Mouse (Mus musculus): Measurements from ENCODE around the gene S100a3. TPM values are rescaled to one million over a fixed set of nuclear protein-coding genes. Genes with fewer than 3 reads are reported as not detected.
A peak's percentile ranks its signal among the peaks of the same experiment; 100 is the strongest.

S100a3 gene
- polyA plus RNA-seq, 1 experiment from 2014 or later, result 1.2 TPM

GRCm38 (mm10) chr3:90527291-90527873 is 33.0 kb upstream of the S100a3 start:
- no peaks in the 10 kb centered on the region for H3K36me3 ChIP-seq (ENCODE audit: control insufficient read depth, insufficient read depth, low read length)
- no peak for DNase-seq (ENCODE audit: low spot score)
- H3K9ac ChIP-seq (ENCODE audit: low read length), result peak overlapping the region; percentile 51
- peak overlapping the region; percentile 46 for H3K4me2 ChIP-seq (replicated peaks; ENCODE audit: low read depth)
- no peaks in the 10 kb centered on the region for H3K9me3 ChIP-seq (ENCODE audit: control insufficient read depth, low read length)
- 68% methylated on average over 7 of the region's 7 CpGs for WGBS
- H3K4me3 ChIP-seq (ENCODE audit: low read depth, low read length), result peak overlapping the region; percentile 37
- peak overlapping the region; percentile 88 for H3K27ac ChIP-seq (replicated peaks)
- no peaks in the 10 kb centered on the region for H3K27me3 ChIP-seq (ENCODE audit: control insufficient read depth, insufficient read depth, low read length)
- no peaks in the 10 kb centered on the region; the same call in 1 of the 2 replicates for H3K4me1 ChIP-seq (replicated peaks; ENCODE audit: control insufficient read depth, insufficient read depth)
- ATAC-seq (ENCODE audit: low FRiP score, low TSS enrichment), result no peak
- TF ChIP-seq CTCF (IDR thresholded peaks at IDR 0.05; ENCODE audit: low read depth) (no peak), EP300 (optimal IDR thresholded peaks at IDR 0.05) (no peak)

GRCm38 (mm10) chr3:90531713-90532112 is 28.7 kb upstream of the S100a3 start:
- Histone ChIP-seq H3K4me1 (replicated peaks; ENCODE audit: control insufficient read depth, insufficient read depth) (no peaks in the 10 kb centered on the region), H3K27me3 (ENCODE audit: control insufficient read depth, insufficient read depth, low read length) (no peaks in the 10 kb centered on the region), H3K27ac (replicated peaks) (peak overlapping the region; percentile 61; the same call in 1 of the 2 replicates), H3K9ac (ENCODE audit: low read length) (no peak overlapping the region), H3K4me2 (replicated peaks; ENCODE audit: low read depth) (no peak overlapping the region), H3K36me3 (ENCODE audit: control insufficient read depth, insufficient read depth, low read length) (no peaks in the 10 kb centered on the region), H3K4me3 (ENCODE audit: low read depth, low read length) (no peak overlapping the region), H3K9me3 (ENCODE audit: control insufficient read depth, low read length) (no peaks in the 10 kb centered on the region)
- ATAC-seq (ENCODE audit: low FRiP score, low TSS enrichment), result no peak
- DNase-seq (ENCODE audit: low spot score), result no peak
- WGBS, result 51% methylated on average over 5 of the region's 5 CpGs
- TF ChIP-seq CTCF (IDR thresholded peaks at IDR 0.05; ENCODE audit: low read depth), result no peak
- no peak for TF ChIP-seq EP300 (optimal IDR thresholded peaks at IDR 0.05)

- no peak for ATAC-seq (ENCODE audit: low FRiP score, low TSS enrichment)
Observed at GRCm38 (mm10) chr3:90535446-90535845, 24.9 kb upstream of the S100a3 start.

GRCm38 (mm10) chr3:90537141-90537904 is 23.1 kb upstream of the S100a3 start, which contains the start of gene S100a16:
Gene S100a16, plus strand, starts transcription at chr3:90537254.
- Histone ChIP-seq H3K4me2 (replicated peaks; ENCODE audit: low read depth) (peak within 1 kb of the TSS; percentile 68), H3K27me3 (ENCODE audit: control insufficient read depth, insufficient read depth, low read length) (no peaks in the 10 kb centered on the region), H3K4me3 (ENCODE audit: low read depth, low read length) (peak within 1 kb of the TSS; percentile 46), H3K9ac (ENCODE audit: low read length) (peak within 1 kb of the TSS; percentile 63), H3K9me3 (ENCODE audit: control insufficient read depth, low read length) (no peaks in the 10 kb centered on the region), H3K36me3 (ENCODE audit: control insufficient read depth, insufficient read depth, low read length) (no peaks in the 10 kb centered on the region), H3K27ac (replicated peaks) (peak within 1 kb of the TSS; percentile 95), H3K4me1 (replicated peaks; ENCODE audit: control insufficient read depth, insufficient read depth) (no peaks in the 10 kb centered on the region)
- WGBS, result 22% methylated on average over 10 of the region's 10 CpGs
- ATAC-seq (ENCODE audit: low FRiP score, low TSS enrichment) (peak; percentile 90), DNase-seq (ENCODE audit: low spot score) (peak; percentile 85)
- TF ChIP-seq CTCF (IDR thresholded peaks at IDR 0.05; ENCODE audit: low read depth), result no peak; the same call in 1 of the 2 replicates
- no peak for TF ChIP-seq EP300 (optimal IDR thresholded peaks at IDR 0.05)

More at GRCm38 (mm10) chr3:90535446-90535845, 24.9 kb upstream of the S100a3 start:
- Histone ChIP-seq H3K4me1 (replicated peaks; ENCODE audit: control insufficient read depth, insufficient read depth) (no peaks in the 10 kb centered on the region), H3K9me3 (ENCODE audit: control insufficient read depth, low read length) (no peaks in the 10 kb centered on the region), H3K4me2 (replicated peaks; ENCODE audit: low read depth) (no peak overlapping the region), H3K4me3 (ENCODE audit: low read depth, low read length) (no peak overlapping the region), H3K36me3 (ENCODE audit: control insufficient read depth, insufficient read depth, low read length) (no peaks in the 10 kb centered on the region), H3K27me3 (ENCODE audit: control insufficient read depth, insufficient read depth, low read length) (no peaks in the 10 kb centered on the region), H3K27ac (replicated peaks) (no peak overlapping the region), H3K9ac (ENCODE audit: low read length) (no peak overlapping the region)
- 70% methylated on average over 1 of the region's 1 CpGs for WGBS
- no peak for TF ChIP-seq CTCF (IDR thresholded peaks at IDR 0.05; ENCODE audit: low read depth)
- TF ChIP-seq EP300 (optimal IDR thresholded peaks at IDR 0.05), result no peak
- DNase-seq (ENCODE audit: low spot score), result no peak

GRCm38 (mm10) chr3:90537905-90538296 is 22.5 kb upstream of the S100a3 start:
- Histone ChIP-seq H3K9ac (ENCODE audit: low read length) (peak overlapping the region; percentile 63), H3K9me3 (ENCODE audit: control insufficient read depth, low read length) (no peaks in the 10 kb centered on the region), H3K4me3 (ENCODE audit: low read depth, low read length) (peak overlapping the region; percentile 46), H3K4me2 (replicated peaks; ENCODE audit: low read depth) (peak overlapping the region; percentile 68), H3K4me1 (replicated peaks; ENCODE audit: control insufficient read depth, insufficient read depth) (no peaks in the 10 kb centered on the region), H3K27ac (replicated peaks) (peak overlapping the region; percentile 95), H3K27me3 (ENCODE audit: control insufficient read depth, insufficient read depth, low read length) (no peaks in the 10 kb centered on the region), H3K36me3 (ENCODE audit: control insufficient read depth, insufficient read depth, low read length) (no peaks in the 10 kb centered on the region)
- TF ChIP-seq CTCF (IDR thresholded peaks at IDR 0.05; ENCODE audit: low read depth) (no peak), EP300 (optimal IDR thresholded peaks at IDR 0.05) (no peak)
- DNase-seq (ENCODE audit: low spot score) (no peak), ATAC-seq (ENCODE audit: low FRiP score, low TSS enrichment) (peak; percentile 54)
- WGBS, result 56% methylated on average over 5 of the region's 5 CpGs

GRCm38 (mm10) chr3:90540904-90541303 is 19.5 kb upstream of the S100a3 start:
- Histone ChIP-seq H3K9ac (ENCODE audit: low read length) (peak overlapping the region; percentile 38), H3K4me1 (replicated peaks; ENCODE audit: control insufficient read depth, insufficient read depth) (no peaks in the 10 kb centered on the region), H3K4me2 (replicated peaks; ENCODE audit: low read depth) (peak overlapping the region; percentile 36), H3K9me3 (ENCODE audit: control insufficient read depth, low read length) (no peaks in the 10 kb centered on the region), H3K27me3 (ENCODE audit: control insufficient read depth, insufficient read depth, low read length) (no peaks in the 10 kb centered on the region), H3K4me3 (ENCODE audit: low read depth, low read length) (peak overlapping the region; percentile 17; the same call in 1 of the 2 replicates), H3K27ac (replicated peaks) (peak overlapping the region; percentile 74), H3K36me3 (ENCODE audit: control insufficient read depth, insufficient read depth, low read length) (no peaks in the 10 kb centered on the region)
- no peak for TF ChIP-seq CTCF (IDR thresholded peaks at IDR 0.05; ENCODE audit: low read depth)
- no peak for TF ChIP-seq EP300 (optimal IDR thresholded peaks at IDR 0.05)
- peak; percentile 35; the same call in 1 of the 2 replicates for ATAC-seq (ENCODE audit: low FRiP score, low TSS enrichment)
- no peak for DNase-seq (ENCODE audit: low spot score)
- 54% methylated on average over 4 of the region's 4 CpGs for WGBS
